Mouse (Mus musculus) fibroblast of lung, adult 2 months (primary cell): Measurements from ENCODE around the gene Mamstr.

ENCODE experiments used
- DNase-seq: peaks from one replicate; pipeline ENCODE4 v3.0.0-alpha.2; 2011; ENCODE audit warnings: low read depth

The Mamstr gene

GRCm38 (mm10) chr7:45693921-45694591 is 54.3 kb downstream of the Mamstr start, which contains the start of gene Sec1:
Gene Sec1, minus strand, starts transcription at chr7:45694402.
- DNase-seq = no peak

GRCm38 (mm10) chr7:45695098-45695497 is 55.3 kb downstream of the Mamstr start:
- no peak for DNase-seq
